Mouse (Mus musculus): ENCODE data around the gene Gtsf1. TPM values are rescaled to one million over a fixed set of nuclear protein-coding genes. Genes with fewer than 3 reads are reported as not detected.

The Gtsf1 gene
- total RNA-seq, 2 experiments from 2014 or later = not detected

DNA sequence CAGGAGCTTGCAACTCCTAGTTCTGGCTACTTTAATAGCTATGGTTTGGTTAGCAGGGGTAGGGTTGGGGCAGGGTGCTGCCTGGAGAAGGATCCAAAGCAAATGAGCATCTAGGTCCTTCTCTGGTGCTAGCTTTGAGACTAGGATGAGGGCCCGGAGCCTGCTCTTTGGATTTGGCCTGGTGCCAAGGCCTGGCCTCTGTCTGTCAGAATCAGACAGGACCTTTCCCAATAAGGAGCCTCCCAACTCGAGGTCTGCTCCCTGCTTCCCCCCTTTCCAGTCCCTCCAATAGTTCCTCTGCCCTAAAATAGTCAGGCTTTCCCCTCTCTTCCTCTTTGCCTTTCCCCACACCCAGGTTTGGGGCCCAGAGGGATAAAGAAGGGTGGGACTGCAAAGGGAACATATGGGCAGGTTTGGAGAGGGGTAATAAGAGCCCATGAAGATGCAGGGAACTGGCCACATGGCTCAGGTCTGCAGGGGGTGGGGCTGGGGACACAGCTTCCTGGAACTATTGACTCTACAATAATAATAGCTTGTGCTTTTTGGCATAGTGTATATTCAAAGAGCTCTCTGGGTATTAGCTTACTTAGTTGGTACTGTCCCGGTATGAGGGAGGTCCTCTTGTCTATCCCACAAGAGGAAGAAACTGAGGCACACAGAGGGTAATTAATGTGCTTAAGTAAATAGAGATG lies 51.5 kb downstream of the Gtsf1 start:
- no peak for DNase-seq (ENCODE audit: low spot score in 2 of 2)

DNA sequence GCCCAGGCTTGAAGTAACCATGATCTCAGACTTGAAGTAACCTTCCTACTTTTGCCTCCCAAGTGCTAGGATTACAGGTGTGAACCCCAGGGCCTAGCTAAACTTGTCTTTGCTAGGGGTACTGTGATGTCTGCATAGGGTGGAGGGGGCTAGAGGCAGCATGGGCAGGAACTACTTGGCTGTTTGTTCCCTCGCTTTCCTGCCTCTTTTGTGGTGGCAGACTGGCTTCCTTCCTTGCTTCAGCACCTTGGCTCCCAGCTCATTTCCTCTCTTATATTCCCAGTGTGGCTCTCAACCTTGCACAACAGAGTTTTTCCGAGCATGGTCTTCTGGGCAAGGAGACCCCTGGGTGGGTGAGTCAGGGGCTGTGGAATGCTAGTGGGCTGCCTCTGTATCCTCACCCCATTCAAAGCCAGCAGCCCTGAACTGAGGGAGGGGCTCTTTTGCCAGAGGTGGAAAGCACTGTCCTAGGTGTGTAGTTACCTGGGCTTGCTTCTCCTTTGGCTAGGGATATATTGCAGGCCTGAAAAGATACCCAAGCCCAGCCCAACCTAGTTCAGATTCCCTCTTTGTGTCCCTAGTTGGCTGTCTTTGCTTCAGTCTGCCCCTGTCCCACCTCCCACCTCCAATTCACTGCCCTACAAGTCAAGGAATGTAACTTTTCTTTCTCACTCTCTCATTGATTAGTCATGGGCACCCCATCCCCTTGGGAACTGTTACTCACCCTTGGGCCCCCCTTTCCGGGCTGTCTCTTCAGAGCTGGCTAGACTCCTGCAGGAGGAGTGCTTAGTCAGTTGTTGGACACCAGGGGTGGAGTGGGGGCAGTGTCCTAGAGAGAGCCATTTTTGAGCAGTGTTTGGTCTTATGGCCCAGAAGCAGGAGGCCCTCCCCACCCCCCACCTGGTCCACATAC lies 52.3 kb downstream of the Gtsf1 start:
- no peak for DNase-seq (ENCODE audit: low spot score in 2 of 2)

DNA sequence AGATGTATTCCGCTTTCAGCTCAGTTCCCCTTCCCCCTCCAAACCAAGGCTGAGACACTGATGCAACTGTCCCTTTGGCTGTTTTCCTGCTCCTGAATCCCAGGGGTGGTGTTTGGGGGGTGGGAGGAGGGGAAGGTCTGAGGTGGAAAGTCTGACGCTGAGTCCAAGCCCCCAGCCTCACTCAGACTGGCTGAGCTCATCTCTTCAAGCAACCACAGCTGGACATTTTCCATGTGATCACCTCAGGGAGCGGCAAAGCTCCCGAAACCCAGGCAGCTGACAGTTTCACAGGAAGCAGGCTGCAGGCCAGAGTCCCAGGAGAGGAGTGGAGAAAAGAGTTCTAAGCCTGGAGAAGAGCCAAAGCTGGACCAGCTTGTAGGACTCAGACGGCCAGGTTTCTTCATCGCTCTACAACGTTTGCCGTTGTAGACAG lies 53.4 kb downstream of the Gtsf1 start:
- no peak for DNase-seq (ENCODE audit: low spot score in 2 of 2)

DNA sequence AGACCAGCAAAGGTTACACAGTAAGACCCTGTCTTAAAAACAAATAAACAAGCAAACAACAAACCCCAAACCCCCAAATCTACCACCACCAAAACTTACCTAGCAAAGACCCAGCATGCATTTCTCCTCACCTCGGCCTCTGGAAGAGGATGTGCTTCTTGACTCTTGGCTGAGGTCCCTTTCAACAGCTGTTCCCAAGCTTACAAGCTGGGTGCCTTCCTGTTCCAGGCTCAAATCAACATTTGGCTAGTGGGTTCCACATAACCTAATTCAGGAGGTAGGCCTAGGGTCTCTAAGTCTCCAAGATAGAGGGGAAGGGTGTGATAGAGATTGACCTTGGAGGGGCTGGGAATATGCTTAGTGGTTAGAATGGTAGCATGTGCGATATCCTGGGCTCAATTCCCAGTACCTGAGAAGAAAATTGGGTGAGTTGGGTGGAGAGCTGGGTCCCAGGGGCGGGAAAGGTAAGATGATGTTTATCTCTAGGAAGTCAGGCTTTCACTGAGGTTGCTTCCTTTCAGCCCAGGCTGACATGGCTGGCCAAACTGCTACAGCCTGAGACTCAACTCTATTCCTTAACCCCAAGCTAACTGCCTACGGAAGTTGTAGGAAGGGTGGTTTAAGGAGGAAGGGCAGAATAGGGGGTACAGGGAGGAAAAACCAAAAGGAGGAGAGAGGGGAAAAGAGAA lies 55.0 kb downstream of the Gtsf1 start:
- no peak for DNase-seq (ENCODE audit: low spot score in 2 of 2)

DNA sequence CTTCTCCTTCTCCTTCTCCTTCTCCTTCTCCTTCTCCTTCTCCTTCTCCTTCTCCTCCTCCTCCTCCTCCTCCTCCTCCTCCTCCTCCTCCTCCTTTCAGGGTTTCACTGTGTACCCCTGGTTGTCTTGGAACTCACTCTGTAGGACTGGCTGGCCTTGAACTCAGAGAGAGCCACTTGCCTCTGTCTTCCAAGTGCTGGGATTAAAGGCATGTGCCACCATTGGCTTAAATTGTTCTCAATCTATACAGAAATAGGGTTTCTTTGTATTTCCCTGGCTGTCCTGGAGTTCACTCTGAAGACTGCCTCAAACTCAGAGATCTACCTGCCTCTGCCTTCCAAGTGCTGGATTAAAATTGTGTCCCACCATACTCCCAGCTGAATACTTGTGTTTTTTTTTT lies 57.8 kb downstream of the Gtsf1 start:
- no peak for DNase-seq (ENCODE audit: low spot score in 2 of 2)

DNA sequence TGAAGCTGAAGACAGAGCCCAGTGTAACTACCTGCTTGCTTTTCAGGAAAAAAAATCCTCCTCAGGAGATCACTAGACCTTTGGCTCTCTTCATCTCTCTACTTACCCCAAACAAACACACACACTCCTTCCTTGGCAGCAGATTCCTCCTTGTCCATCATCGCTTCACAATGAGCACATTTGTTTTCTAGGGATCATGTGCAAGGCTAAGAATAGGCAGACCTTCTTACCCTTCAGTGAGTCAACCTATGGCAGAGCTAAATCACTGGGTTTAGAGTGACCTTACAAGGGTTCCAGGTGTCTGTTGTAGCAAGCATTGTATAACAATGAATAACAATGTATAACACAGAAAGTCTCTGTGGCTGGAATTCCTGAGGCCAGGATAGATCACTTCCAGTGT lies 58.5 kb downstream of the Gtsf1 start:
- no peak for DNase-seq (ENCODE audit: low spot score in 2 of 2)

DNA sequence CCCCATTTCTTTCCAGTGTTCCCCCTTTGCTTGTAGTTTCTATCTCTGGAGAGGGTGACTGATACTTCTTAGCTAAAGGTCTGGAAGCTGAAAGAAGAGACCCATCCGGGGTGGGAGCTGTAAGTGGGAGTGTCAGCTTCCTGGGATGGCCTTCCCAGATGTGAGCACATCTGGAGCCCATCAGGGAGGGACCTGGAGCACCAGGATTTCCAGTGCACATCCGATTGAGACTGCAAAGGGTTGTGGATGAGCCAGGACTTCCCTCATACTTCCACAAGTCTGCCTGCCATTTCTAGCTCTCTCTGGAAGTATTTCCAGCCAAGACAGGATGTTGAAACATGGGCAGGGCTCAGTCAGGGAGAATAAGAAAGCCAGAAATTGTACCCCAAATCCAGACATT lies 59.1 kb downstream of the Gtsf1 start:
- DNase-seq (ENCODE audit: low spot score in 2 of 2) = no peak

DNA sequence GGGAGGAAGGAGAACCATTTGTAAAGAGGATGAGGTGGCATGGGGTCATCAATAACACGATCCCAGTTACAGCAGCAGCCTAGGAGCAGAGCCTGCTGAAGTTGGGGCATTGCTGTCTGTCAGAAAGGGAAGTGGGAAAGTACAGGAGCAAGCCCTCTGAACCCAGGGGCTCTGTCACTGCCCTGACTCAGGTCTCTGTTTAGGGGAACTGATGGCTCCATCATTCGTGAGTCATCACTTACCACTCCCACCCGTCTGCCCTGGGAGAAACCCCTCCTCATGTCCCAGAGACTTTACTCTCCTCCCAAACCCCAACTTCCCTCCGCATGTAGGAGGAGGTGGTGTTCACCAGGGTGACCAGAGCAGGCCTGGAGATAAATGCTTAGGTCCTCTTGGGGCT lies 59.8 kb downstream of the Gtsf1 start:
- DNase-seq (ENCODE audit: low spot score in 2 of 2) = no peak

DNA sequence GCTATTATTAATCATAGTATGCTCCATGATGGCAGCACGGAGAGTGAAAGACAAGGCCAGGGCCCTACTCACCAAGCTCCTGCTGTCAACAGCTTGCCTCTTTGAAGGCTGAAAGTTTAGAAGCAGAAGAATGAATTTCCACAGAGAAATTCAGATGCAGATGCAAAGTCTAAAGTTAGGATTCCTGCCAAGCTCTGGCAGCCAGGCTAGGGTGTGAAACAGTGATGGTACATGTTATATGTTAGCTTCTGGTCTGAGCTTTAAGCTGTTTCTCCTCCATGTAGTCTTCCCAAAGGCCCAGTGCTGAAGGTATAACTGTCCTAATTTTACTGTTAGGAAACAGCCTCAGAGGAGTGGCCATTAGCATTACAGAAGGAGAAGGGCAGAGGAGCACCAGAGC lies 61.1 kb downstream of the Gtsf1 start:
- no peak for DNase-seq (ENCODE audit: low spot score in 2 of 2)

DNA sequence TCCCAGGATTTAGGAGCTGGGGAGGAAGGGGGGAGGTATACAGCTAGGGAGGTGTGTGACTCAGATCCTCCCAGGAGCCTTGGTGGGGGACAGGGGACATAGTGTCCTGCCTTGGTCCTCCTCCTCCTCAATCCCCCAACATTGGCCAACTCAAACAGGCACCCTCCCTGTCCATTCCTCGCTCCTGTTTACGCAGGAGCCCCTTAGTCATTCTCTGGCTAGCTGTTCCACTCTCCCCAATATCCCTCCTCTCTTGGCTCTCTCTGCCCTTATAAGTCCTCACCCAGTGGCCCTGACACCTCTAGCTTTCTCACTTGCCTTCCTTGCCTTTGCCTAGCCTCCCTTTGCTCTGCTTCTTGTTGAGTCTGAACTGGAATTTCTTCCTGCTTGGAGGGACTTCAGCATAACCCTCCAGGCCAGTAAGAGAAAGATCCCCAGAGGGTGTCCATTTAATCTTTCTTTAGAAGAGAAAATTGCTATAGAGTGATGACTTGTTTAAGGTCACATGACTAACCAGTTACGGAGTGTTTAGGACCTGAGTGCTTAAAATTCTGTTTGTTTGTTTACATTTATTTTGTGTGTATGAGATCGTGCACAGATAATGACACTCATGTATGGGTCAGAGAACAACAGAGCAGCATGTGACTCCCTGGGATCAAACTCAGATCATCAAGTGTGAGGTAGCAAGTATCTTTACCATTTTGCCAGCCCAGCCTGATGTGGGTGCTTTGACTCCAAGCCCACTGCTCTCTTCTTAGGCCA lies 61.9 kb downstream of the Gtsf1 start:
- DNase-seq (ENCODE audit: low spot score in 2 of 2) = no peak

DNA sequence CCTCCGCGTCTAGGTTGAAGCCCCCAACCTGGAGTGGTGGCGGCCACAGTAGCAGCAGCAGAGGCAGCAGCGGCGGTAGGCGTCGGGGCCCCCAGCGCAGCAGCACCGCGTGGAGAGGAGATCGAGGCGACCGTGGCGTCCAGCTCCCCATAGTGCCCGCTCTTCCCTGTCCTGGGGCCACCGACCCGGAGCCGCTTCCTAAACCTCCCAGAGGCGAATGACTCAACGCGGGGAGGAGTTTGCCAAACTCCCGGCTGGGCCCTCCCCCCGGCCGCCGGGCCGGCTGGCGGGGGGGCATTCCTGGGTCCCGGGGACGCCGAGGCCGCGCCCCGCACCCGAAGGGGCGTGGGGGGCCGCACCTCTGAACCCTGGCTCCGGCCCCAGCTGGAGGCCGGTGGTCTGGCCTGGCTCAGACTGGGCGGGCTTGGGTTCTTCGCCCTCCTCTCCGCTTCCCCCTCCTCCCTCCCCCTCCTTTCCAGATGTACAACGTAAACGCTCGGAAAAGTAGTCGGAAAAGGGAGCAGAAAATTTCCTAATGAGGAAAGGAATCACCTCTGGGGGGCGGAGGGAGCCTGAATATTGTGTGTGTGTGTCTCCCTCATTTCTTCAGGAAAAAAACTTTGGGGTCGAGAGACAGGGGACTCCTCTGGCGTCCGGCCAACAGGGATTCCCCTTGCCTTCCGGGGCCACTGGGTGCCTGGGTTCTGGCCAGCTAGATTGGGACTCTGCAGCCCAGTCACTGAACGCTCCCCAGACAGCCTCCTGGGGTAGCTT lies 63.7 kb downstream of the Gtsf1 start, which contains the start of gene Itga5:
Gene Itga5 (minus strand): TSS at position 388 of the 774 bp plus-strand sequence.
- DNase-seq (ENCODE audit: low spot score in 2 of 2) = peak; percentile 82 to 86

DNA sequence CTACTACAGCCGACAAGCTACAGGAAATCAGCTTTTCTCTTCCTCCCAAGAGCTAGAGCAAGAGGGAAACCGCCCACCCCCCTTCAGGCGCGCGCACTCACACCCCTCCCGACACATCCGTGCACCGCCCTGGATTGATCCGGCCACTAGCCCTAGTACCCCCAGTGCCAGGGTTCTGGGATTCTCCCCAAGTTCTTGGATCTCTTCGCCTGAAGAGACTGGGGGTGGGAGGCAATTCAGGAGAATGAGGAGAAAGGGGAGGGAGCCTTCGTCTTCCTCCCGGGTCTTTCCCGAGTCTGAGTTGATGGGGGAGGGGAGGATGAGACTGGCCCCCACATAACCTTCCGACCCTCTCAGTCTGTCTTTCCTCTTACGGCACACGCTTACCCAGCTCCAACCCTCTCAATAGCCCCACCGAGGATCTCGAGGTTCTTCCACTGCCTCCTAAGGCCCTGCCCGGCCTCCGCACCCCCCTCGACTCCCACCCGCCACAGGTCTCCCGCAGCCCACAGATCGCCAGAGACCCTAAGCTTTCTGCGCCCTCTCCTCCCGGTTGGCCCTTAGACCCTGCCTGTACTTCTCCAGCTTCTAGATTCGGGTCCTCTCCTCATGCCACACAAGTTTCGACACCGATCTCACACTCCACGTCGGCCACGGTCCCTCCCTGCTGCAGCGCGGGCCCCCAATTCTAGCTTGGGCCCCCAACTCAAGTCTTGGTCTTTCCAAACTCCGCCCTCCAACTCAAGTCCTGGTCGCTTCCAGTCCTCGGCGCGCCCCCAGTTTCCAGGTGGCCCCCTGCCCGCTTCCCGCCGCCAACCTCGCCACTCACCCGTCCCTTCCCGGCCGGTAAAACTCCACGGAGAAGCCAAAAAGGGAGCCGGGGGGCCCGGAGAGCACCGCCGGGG lies 64.5 kb downstream of the Gtsf1 start:
- peak in 1 of 2 experiments; percentile 55 for DNase-seq (ENCODE audit: low spot score in 2 of 2)

DNA sequence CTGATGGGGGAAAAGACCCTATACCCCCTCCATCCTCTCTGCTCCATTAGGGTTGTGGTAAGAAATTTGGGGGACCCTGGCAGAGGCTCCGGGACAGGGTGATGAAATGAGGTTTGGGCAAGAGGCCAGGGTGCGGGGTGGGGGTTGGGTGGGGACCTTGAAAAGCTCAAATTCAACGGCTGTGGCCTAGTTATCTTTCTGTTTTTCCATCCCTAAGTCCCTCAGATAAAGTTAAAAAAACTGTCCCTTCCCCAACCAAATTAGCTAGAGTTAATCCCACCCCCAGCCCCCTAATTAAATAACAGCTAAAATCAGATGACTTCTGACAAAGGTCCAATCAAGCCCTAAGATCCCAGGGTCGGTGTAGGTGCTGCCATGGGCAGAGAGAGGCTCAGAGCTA lies 65.5 kb downstream of the Gtsf1 start:
- DNase-seq (ENCODE audit: low spot score in 2 of 2) = no peak

DNA sequence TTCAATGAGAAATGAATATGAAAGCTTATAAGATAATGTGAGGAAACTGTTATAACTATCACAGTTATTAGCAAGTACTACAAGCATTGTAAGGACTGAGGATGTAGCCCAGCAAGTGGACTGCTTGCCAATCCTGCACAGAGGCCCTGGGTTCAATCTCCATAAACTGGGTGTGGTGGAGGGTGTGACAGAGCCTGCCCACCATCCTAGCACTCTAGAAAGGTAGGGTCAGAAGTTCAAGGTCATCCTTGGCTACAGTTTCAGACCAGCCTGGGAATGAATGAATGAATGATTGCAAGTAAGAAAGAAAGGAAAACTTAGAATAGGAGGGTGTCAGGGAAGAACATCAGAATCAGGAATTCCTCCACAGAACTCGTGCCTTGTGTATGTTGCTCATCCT lies 66.5 kb downstream of the Gtsf1 start:
- DNase-seq (ENCODE audit: low spot score in 2 of 2) = no peak

DNA sequence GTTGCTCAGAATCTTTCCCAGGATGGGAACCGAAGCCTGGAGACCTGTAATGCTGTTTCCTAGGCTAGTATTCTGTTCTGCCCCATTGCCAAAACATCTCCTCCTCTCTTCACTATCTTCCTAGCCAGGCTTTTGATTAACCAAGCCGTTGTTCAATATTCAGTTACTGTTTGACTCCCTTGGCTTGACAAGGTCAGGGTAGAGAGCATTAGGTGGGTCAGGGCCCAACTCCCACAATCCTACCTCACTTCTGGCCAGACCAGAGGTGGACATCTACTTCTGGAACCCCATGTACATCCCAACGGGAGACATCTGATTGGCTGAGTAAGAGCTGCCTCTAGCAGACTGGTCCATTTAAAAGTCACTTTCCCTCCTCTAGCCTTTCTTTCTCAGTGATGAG lies 67.3 kb downstream of the Gtsf1 start:
- DNase-seq (ENCODE audit: low spot score in 2 of 2) = no peak

DNA sequence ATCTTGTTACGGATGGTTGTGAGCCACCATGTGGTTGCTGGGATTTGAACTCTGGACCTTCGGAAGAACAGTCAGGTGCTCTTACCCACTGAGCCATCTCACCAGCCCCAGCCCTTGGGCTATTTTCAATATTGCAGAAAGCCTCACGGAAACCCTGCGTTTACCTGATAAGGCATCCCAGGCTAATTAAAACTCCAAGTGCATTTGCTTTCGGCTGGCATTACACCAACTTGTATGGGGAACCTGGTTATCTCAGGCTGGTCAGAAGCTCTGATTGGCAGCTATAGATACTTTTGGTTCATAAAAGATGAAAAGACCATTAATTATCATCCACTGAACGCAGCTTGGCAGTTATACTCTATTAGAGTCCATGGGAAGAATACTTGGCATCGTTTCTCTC lies 67.9 kb downstream of the Gtsf1 start:
- no peak for DNase-seq (ENCODE audit: low spot score in 2 of 2)

DNA sequence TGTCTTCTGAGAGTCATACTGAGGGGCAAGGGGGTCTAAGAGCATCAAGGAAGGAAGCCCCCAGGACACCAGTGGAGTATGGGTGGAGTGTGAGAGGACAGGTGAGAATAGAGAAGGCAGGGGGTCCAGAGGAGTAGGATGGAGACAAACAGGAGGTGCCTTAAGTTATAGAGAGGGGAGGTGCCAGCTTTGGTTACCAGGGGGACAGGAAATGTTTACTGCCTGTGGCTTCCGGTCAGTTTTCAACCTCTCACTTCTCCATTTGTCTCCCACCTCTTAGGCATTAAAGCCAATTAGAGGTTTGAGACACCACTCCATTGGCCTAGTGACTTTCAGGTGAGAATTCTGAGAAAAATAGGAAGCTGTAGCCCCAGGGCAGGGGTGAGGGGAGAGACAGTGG lies 69.0 kb downstream of the Gtsf1 start:
- no peak for DNase-seq (ENCODE audit: low spot score in 2 of 2)

DNA sequence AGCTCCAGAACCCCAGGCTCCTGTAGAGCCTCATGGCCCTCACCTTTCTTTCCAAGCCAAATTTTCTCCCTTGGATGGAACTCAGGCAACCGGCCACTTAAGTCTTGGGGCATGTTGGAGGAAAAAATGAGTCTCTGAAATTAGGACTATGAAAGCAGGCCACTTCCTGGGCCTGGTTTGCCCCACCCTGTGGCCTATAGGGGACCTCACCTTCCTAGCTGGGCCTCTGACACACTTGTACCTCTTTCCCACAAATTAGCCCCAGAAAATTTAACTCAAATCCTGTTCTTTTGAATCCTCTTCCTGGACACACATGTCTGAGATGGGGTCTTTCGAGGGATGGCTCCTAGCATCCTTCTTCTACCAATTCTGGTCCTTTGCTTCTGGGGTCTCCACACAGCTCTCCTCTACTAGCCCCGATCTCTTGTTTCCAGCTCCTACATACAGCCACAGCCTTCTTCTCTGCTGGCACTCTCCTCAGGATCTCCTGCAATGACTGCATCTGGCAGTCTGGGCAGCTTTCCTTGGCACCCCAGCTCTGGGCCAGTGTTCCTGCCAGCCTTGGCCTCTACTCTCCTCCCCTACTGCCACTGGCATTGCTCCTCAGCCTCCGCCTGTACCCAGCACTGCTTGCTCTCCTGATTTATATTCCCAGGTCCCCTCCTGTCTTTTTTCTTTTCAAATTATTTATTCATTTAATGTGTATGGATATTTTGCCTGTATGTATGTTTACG lies 70.2 kb downstream of the Gtsf1 start:
- DNase-seq (ENCODE audit: low spot score in 2 of 2) = no peak

DNA sequence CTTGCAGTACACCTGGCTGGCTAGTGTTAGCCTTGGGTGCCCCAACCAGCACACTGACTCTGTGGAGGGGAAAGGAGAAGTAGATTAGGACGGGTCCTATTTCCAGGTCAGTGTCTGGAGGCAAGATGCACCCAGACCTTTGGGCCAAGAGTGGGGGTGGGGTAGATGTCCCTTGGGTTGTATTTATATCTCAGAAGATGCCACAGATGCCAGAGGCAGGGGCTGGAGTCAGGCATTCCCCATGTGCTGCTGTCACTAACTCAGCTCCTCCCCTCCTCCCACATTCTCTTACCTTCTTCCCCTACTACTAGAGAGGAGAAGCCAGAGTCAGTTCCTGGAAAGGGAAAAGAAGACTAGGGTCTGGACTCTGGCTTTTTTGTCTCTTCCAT lies 71.2 kb downstream of the Gtsf1 start:
- DNase-seq (ENCODE audit: low spot score in 2 of 2) = no peak
